Mouse (Mus musculus): ENCODE results near the gene Desi1.

Gene Desi1

DNA sequence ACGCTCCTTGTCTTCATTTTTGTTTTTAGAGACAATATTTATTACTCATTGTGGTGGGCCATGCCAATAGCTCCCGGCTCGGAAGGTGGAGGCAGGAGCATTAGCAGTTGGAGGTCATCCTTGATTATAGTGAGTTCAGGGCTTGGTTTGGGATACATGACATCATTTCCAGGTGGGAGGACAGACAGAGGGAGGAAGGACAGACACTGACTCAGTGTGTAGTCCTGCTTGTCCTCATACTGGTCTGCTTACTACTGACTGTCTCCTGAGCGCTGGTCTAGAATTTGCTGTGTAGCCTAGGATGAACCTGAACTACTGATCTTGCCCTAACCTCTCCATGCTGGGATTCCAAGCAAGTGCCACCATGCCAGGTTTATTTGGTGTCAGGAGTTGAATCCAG is at the start of gene Desi1:
Gene Desi1, minus strand, starts transcription at position 101 of the 400 bp plus-strand sequence.
- DNase-seq (ENCODE audit: low read depth in 1 of 2, low spot score in 2 of 2) = no peak

- no peak for DNase-seq (ENCODE audit: low read depth in 1 of 2, low spot score in 2 of 2)
Measured at GRCm38 (mm10) chr15:82081161-82081560, 47.5 kb upstream of the Desi1 start.

GRCm38 (mm10) chr15:82079883-82080282 is 46.2 kb upstream of the Desi1 start:
- DNase-seq (ENCODE audit: low read depth in 1 of 2, low spot score in 2 of 2) = no peak

DNA sequence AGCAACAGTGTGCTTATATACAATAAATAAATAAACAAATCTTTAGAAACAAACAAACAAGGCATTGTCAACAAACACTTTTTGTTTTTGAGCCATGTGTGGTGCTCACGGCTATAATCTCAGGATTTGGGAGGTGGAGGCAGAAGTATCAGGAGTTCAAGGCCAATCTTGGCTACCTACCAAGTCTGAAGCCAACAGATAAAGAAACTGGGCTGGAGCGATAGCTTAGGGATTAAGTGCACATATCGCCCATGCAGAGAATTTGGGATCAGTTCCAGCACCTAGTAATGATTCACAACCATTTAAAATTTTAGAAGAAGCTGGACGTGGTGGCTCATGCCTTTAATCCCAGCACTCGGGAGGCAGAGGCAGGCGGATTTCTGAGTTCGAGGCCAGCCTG is 39.8 kb upstream of the Desi1 start:
- DNase-seq (ENCODE audit: low read depth in 1 of 2, low spot score in 2 of 2) = no peak

- no peak for DNase-seq (ENCODE audit: low read depth in 1 of 2, low spot score in 2 of 2)
Measured at GRCm38 (mm10) chr15:82071816-82072469, 38.3 kb upstream of the Desi1 start.

GRCm38 (mm10) chr15:82069898-82070297 is 36.2 kb upstream of the Desi1 start, which contains the start of gene Mei1:
TSS of gene Mei1 (plus strand) at chr15:82069996.
- DNase-seq (ENCODE audit: low read depth in 1 of 2, low spot score in 2 of 2) = no peak

- peak in 1 of 2 experiments; percentile 21 for DNase-seq (ENCODE audit: low read depth in 1 of 2, low spot score in 2 of 2)
Measured at GRCm38 (mm10) chr15:82065511-82065910, 31.8 kb upstream of the Desi1 start.

DNA sequence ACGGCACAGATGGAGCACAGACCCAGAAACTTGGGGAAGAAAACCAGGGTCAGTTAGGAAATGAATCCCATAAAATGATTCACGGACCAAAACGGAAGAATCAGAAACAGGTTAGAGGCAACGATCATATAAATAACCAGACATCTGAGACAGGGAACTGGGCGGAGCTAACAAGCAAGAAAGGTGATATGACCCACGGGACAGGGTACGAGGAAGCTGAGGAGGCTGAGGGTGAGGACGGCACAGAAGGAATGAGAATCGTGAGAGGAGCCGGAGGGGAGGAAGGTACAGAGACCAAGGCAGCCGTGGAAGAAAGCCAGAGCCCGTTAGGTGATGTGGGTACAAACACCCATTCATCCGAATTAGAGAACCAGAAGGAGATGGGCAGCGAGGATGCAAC is 30.2 kb upstream of the Desi1 start:
- no peak for DNase-seq (ENCODE audit: low read depth in 1 of 2, low spot score in 2 of 2)

DNA sequence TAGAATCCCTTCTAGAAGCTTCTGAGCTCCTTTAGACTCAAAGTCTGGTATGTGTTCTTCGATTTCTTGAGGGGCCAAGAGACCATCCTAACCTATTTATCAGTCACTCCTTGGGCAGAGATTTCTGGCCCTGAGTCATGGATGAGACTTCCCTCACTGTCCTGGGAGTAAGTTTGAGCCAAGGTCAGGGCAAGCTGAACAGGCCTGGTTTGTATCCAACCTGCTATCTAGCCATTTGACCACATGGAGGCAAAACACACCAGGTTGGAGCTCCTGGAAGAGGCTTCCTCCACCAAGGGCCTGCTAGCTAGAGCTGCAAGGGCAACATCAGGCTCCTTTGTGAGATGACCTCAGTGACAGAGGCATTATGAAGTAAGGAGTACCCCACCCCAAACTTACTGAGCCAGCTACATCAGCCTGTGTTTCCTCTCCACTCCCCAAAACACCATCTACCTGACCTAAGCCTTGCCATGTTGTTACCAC is 25.1 kb upstream of the Desi1 start, which contains the start of gene 4930407I10Rik:
Gene 4930407I10Rik, plus strand, starts transcription at position 433 of the 483 bp plus-strand sequence.
- no peak for DNase-seq (ENCODE audit: low read depth in 1 of 2, low spot score in 2 of 2)

- DNase-seq (ENCODE audit: low read depth in 1 of 2, low spot score in 2 of 2) = no peak
Measured at GRCm38 (mm10) chr15:82052544-82052943, 18.9 kb upstream of the Desi1 start.

GRCm38 (mm10) chr15:82047080-82047883 is 13.6 kb upstream of the Desi1 start, which contains the start of gene Snu13:
TSS of gene Snu13 (minus strand) at chr15:82047598.
- peak; percentile 60 to 83 for DNase-seq (ENCODE audit: low read depth in 1 of 2, low spot score in 2 of 2)

DNA sequence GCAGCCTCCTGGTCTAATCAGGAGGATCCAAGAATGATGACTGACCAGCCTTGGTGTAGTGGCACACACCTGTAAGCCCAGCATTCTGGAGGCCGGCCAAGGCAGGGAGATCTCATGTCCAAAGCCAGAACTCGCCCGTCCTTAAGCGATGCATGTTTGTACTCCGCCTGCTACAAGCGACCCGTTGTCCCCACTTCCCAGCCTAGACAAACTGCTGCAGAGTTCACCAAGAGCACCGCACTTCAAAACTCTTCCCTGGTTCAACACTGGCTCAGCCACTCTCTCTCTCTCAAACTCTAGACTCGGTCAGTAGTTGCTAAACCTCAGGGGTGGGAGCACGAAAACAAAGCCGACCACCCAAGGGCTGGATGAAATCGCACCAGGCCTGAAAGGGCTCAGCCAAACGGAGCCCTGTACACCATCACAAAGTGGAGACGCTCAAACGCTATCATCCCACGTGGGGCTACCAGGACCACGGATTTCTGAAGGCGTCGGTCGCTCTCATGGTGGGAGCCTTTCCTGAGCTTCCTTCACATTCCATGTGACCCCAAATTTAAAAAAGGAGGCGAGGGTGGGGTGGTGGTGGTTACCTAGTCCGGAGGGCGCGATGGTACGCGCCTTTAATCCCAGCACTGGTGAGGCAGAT is 12.7 kb upstream of the Desi1 start:
- no peak for DNase-seq (ENCODE audit: low read depth in 1 of 2, low spot score in 2 of 2)

GRCm38 (mm10) chr15:82044166-82044784 is 10.6 kb upstream of the Desi1 start:
- DNase-seq (ENCODE audit: low read depth in 1 of 2, low spot score in 2 of 2) = no peak

DNA sequence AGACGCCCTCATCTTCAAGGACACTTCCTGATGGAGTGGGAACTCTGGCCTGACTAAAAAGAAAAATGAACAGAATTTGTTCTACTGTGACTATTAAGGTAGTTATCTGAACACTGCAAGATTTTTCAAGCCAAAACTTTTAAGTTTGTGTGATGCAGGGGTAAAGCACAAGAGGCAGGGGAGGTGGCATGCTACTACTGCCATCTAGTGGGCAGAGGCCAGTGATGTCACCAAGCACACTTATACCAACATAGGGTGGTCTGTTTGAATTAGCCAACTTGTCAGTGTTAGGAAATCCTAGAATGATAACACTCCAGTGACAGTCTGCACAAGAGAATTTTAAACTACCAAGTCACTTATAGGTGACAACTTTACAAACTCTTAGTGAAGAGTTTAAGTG is 7.0 kb upstream of the Desi1 start:
- no peak for DNase-seq (ENCODE audit: low read depth in 1 of 2, low spot score in 2 of 2)

DNA sequence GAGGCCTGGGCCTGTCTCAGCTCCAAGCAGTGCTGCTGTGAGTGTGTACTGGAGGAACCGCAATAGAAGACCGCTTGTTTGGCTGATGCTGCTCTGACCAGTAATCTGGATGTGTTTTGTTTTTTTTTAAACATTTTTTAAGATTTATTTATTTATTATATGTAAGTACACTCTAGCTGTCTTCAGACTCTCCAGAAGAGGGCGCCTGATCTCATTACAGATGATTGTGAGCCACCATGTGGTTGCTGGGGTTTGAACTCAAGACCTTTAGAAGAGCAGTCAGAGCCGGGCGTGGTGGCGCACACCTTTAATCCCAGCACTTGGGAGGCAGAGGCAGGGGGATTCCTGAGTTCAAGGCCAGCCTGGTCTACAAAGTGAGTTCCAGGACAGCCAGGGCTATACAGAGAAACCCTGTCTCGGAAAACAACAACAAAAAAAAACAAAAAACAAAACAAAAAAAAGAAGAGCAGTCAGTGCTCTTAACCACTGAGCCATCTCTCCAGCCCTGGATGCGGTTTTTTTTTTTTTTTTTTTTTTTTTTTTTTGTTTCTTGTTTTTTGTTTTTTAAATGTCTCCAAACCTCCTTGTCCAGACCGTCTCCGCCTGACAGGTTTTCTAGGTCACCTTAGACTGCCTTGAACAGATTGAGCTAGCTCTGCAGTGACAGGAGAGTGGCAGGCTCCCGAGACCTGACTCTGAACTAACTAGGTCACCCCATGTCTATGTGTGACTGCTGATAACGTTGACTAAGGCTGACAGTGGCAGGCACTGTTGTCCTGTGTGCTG is 2.4 kb upstream of the Desi1 start:
- DNase-seq (ENCODE audit: low read depth in 1 of 2, low spot score in 2 of 2) = no peak

DNA sequence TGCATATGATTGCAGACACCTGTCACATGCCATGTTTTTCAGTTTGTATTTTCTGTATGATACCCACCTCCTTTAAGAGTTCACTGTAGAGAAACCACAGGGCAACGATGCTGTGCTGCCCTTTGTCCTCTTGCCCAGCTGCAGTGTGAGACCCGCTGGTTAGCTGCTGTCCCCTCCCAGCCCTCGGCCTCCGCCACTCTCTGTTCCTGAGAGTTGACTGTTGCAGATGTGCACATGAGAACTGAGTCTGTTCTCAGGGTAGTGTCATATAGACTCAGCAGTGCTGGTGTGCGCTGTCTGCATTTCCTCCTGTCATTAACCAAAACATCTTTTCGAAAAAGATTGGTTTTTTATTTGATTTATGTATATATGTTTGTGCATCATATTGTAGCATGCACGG is 1.3 kb downstream of the Desi1 start:
- no peak for DNase-seq (ENCODE audit: low read depth in 1 of 2, low spot score in 2 of 2)

- DNase-seq (ENCODE audit: low read depth in 1 of 2, low spot score in 2 of 2) = no peak
Measured at GRCm38 (mm10) chr15:82027726-82028125, 5.9 kb downstream of the Desi1 start.

GRCm38 (mm10) chr15:82027276-82027675 is 6.4 kb downstream of the Desi1 start:
- DNase-seq (ENCODE audit: low read depth in 1 of 2, low spot score in 2 of 2) = no peak

DNA sequence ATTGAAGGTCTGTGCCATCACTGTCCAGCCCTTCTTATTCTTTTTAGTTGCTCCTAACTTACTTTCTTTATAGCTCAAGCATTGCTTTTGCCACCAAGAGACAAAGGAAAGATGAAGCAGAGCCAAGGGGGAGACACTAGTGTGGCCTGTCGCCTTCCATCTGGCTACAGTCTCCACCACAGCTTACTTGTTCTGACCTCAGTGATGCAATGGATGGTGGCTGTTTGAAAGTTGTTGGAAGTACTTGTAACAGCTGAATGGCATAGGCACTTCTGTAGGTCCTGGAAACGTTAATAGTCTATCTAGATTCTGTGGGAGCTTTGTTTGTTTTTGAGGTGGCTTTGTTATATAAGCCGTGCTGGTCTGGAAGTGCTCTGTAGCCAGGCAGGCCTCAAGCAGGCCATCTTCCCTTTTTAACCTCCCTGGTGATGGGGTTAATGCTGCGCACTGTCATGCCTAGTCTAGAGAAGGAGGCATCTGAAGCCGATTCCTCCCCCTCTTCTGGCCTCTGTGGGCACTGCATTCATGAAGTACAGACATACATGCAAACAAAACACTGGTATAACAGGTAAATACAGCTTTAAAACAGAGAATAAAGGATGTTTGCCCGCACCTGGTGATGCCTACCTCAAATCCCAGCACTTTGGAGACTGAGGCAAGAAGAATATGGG is 9.6 kb downstream of the Desi1 start:
- DNase-seq (ENCODE audit: low read depth in 1 of 2, low spot score in 2 of 2) = no peak

GRCm38 (mm10) chr15:82022535-82023088 is 11.1 kb downstream of the Desi1 start:
- DNase-seq (ENCODE audit: low read depth in 1 of 2, low spot score in 2 of 2) = no peak

Data from monocyte, adult 2 months (primary cell).